ENCODE assay signal across 8 mouse cellular contexts in genomic region chr17:35864832-35865353, GRCm38 (mm10). TPM values are rescaled to one million over a fixed set of nuclear protein-coding genes. Genes with fewer than 3 reads are reported as not detected.
A peak's percentile ranks its signal among the peaks of the same experiment; 100 is the strongest.
DNase-seq lines count a peak whose midpoint lies in the region; ATAC-seq and TF ChIP-seq lines count a peak whose summit lies in the region.

No protein-coding gene starts in this region.

- WGBS in heart, embryonic 14.5 days: 24% methylated on average over 10 of the region's 10 CpGs
- WGBS in liver, embryonic 15.5 days (ENCODE audit: insufficient replicate concordance): 33% methylated on average over 10 of the region's 10 CpGs
- 59% methylated on average over 10 of the region's 10 CpGs for WGBS in thymus, adult 2 months

- peak overlapping the region; percentile 60 for H3K27ac ChIP-seq in ES-Bruce4 (ENCODE audit: insufficient read depth, low read length)
- peak overlapping the region; percentile 94 to 97 for H3K27ac ChIP-seq in heart, embryonic 14.5 days (replicated peaks in 1 of 2; ENCODE audit: control insufficient read depth in 1 of 2, insufficient read depth in 1 of 2, low read depth in 2 of 2, low read length in 2 of 2)
- H3K27ac ChIP-seq in liver, embryonic 15.5 days (replicated peaks): peak overlapping the region; percentile 75; the same call in 1 of the 2 replicates
- no peak overlapping the region for H3K27ac ChIP-seq in thymus, adult 2 months (ENCODE audit: control insufficient read depth, insufficient read depth, low read length)

- TF ChIP-seq EP300 in ES-Bruce4 (IDR thresholded peaks at IDR 0.05; ENCODE audit: insufficient read depth, low read depth, low read length): 0 out of 2 replicates have a peak, but pooled peaks have one; percentile 3

- H3K9me3 ChIP-seq in ES-Bruce4 (replicated peaks; ENCODE audit: control insufficient read depth, insufficient read depth, low read length, poor library complexity, severe bottlenecking): no peaks in the 10 kb centered on the region
- H3K9me3 ChIP-seq in heart, embryonic 14.5 days (ENCODE audit: control insufficient read depth, low read length): no peaks in the 10 kb centered on the region
- no peaks in the 10 kb centered on the region for H3K9me3 ChIP-seq in liver, embryonic 15.5 days (replicated peaks)

- peak overlapping the region; percentile 82 for H3K9ac ChIP-seq in ES-Bruce4 (ENCODE audit: low read depth, poor library complexity, severe bottlenecking)
- peak overlapping the region; percentile 88 for H3K9ac ChIP-seq in heart, embryonic 14.5 days (ENCODE audit: low read length)
- 0 out of 2 replicates have a peak overlapping the region, but pooled peaks have one; percentile 44 for H3K9ac ChIP-seq in liver, embryonic 15.5 days

- H3K27me3 ChIP-seq in C2C12 (ENCODE audit: control insufficient read depth, insufficient read depth, insufficient read length) (no peaks in the 10 kb centered on the region), ES-Bruce4 (ENCODE audit: control insufficient read depth, insufficient read depth, low read length, poor library complexity, severe bottlenecking) (no peaks in the 10 kb centered on the region)
- no peaks in the 10 kb centered on the region for H3K27me3 ChIP-seq in heart, embryonic 14.5 days (ENCODE audit: control insufficient read depth, insufficient read depth, low read length)
- H3K27me3 ChIP-seq in liver, embryonic 15.5 days: peaks cover 67% of the 10 kb centered on the region
- no peaks in the 10 kb centered on the region for H3K27me3 ChIP-seq in thymus, adult 2 months (ENCODE audit: control insufficient read depth, insufficient read depth, low read length)

- TF ChIP-seq POLR2A in ES-Bruce4 (IDR thresholded peaks at IDR 0.05; ENCODE audit: insufficient read depth, low read length): no peak
- no peak for TF ChIP-seq POLR2A in thymus, adult 2 months (IDR thresholded peaks at IDR 0.05; ENCODE audit: control insufficient read depth, extremely low read depth, insufficient read depth, low read length, poor library complexity)

- no peak for DNase-seq in thymus, adult 2 months
- no peak for DNase-seq in adrenal gland, adult (ENCODE audit: inconsistent age in 2 of 2, low spot score in 1 of 2)
- no peak for DNase-seq in spleen, postnatal 10 days (ENCODE audit: low spot score in 2 of 2)

- peaks cover 5% of the 10 kb centered on the region for H3K4me1 ChIP-seq in ES-Bruce4 (ENCODE audit: control insufficient read depth, insufficient read depth, low read length)
- peaks cover 17 to 38% of the 10 kb centered on the region in 2 experiments for H3K4me1 ChIP-seq in heart, embryonic 14.5 days (ENCODE audit: control insufficient read depth in 2 of 2, insufficient read depth in 2 of 2, low read length in 2 of 2)
- peaks cover 71% of the 10 kb centered on the region for H3K4me1 ChIP-seq in liver, embryonic 15.5 days (replicated peaks)
- H3K4me1 ChIP-seq in thymus, adult 2 months (replicated peaks; ENCODE audit: control insufficient read depth, insufficient read depth, low read length): peaks cover 32% of the 10 kb centered on the region

- ATAC-seq in heart, embryonic 14.5 days (ENCODE audit: insufficient number of reproducible peaks, insufficient read depth, low FRiP score, low read depth): no peak
- no peak for ATAC-seq in liver, embryonic 15.5 days (ENCODE audit: insufficient read depth)
- ATAC-seq in CD4-positive, CD25-positive, alpha-beta regulatory T cell, adult 4 months: no peak

- H3ac ChIP-seq in C2C12 (ENCODE audit: control insufficient read depth, insufficient read length, low read depth): peak overlapping the region; percentile 62

- peak overlapping the region; percentile 92 for H3K4me2 ChIP-seq in heart, embryonic 14.5 days (ENCODE audit: low read length)
- peak overlapping the region; percentile 78 for H3K4me2 ChIP-seq in liver, embryonic 15.5 days

- no peak for TF ChIP-seq CTCF in C2C12 (IDR thresholded peaks at IDR 0.05; ENCODE audit: control insufficient read depth, insufficient read depth, insufficient read length)
- TF ChIP-seq CTCF in ES-Bruce4 (IDR thresholded peaks at IDR 0.05; ENCODE audit: low read depth, low read length): no peak
- TF ChIP-seq CTCF in thymus, adult 2 months (IDR thresholded peaks at IDR 0.05; ENCODE audit: borderline replicate concordance, control insufficient read depth, extremely low read depth, insufficient read depth, low read length, poor library complexity): no peak

- H3K4me3 ChIP-seq in C2C12 (ENCODE audit: insufficient read depth, poor library complexity, severe bottlenecking): no peak overlapping the region
- no peak overlapping the region; the same call in 1 of the 2 replicates for H3K4me3 ChIP-seq in ES-Bruce4 (ENCODE audit: low read depth, low read length)
- peak overlapping the region; percentile 52 to 78 for H3K4me3 ChIP-seq in heart, embryonic 14.5 days (ENCODE audit: control insufficient read depth in 1 of 2, insufficient read depth in 1 of 2, low read depth in 1 of 2, low read length in 2 of 2)
- peak overlapping the region; percentile 58 for H3K4me3 ChIP-seq in liver, embryonic 15.5 days (replicated peaks)
- no peak overlapping the region for H3K4me3 ChIP-seq in thymus, adult 2 months (ENCODE audit: control insufficient read depth, insufficient read depth, low read length)

- H3K79me3 ChIP-seq in C2C12 (ENCODE audit: low read depth): peaks cover 37% of the 10 kb centered on the region

- peaks cover 62% of the 10 kb centered on the region for H3K79me2 ChIP-seq in C2C12 (ENCODE audit: control insufficient read depth, insufficient read depth)

- H3K36me3 ChIP-seq in C2C12 (ENCODE audit: control insufficient read depth, insufficient read depth) (peaks cover 22% of the 10 kb centered on the region), ES-Bruce4 (ENCODE audit: control insufficient read depth, insufficient read depth, low read length, poor library complexity, severe bottlenecking) (no peaks in the 10 kb centered on the region)
- H3K36me3 ChIP-seq in heart, embryonic 14.5 days (ENCODE audit: control insufficient read depth, insufficient read depth, low read length): peaks cover 7% of the 10 kb centered on the region; the same call in 1 of the 2 replicates
- 0 out of 2 replicates have a peak, but pooled peaks cover 4% of the 10 kb centered on the region for H3K36me3 ChIP-seq in liver, embryonic 15.5 days (replicated peaks)
- H3K36me3 ChIP-seq in thymus, adult 2 months (ENCODE audit: control insufficient read depth, insufficient read depth, low read length): no peaks in the 10 kb centered on the region

TF ChIP-seq in C2C12, 6 proteins besides CTCF, POLR2A, EP300 and RAD21:
- TF ChIP-seq MAX (IDR thresholded peaks at IDR 0.05): no peak
- TF ChIP-seq FOSL1 (IDR thresholded peaks at IDR 0.05; ENCODE audit: insufficient read depth, low read length, poor library complexity, severe bottlenecking): no peak
- TF ChIP-seq MYOD1 (IDR thresholded peaks at IDR 0.05; ENCODE audit: control insufficient read depth, insufficient read length, low read depth): no peak
- TF ChIP-seq USF1 (IDR thresholded peaks at IDR 0.05; ENCODE audit: low read depth): no peak
- no peak for TF ChIP-seq MYOG (IDR thresholded peaks at IDR 0.05; ENCODE audit: control insufficient read depth, extremely low read depth, insufficient read length)
- no peak for TF ChIP-seq CEBPB (IDR thresholded peaks at IDR 0.05; ENCODE audit: low read depth)
TF ChIP-seq in C2C12: peak in this region for 0.

RNA-seq across cellular contexts. Expression of gene Ppp1r18, which starts 0.5 kb away (rescaled TPM):
- polyA plus RNA-seq in C2C12 (2012; fragmentation: generic; extraction: Trizol) (84.2 TPM), ES-Bruce4 (2011; ENCODE audit: insufficient read depth, insufficient read length, low read depth, missing spikeins) (18.6 and 20.1 TPM in 2 replicates)
- 17.3 and 19.4 TPM in 2 replicates for polyA plus RNA-seq in heart, embryonic 14.5 days (2014; fragmentation: Nextera tagmentation; extraction: Ambion mirVana)
- polyA plus RNA-seq in liver, embryonic 15.5 days (2015; fragmentation: Nextera tagmentation; extraction: Ambion mirVana): 12.4 and 12.8 TPM in 2 replicates
- polyA plus RNA-seq in thymus, adult 2 months (2012; rRNA removed): 174 and 176 TPM in 2 replicates
- 100 to 1,000 TPM; 222 to 223 TPM for polyA plus RNA-seq in CD4-positive, CD25-positive, alpha-beta regulatory T cell, adult 4 months (2017; shearing (Covaris generic))

RNA-seq across cellular contexts. Expression of gene Nrm, which starts 3.8 kb away (rescaled TPM):
- polyA plus RNA-seq in C2C12 (2012; fragmentation: generic; extraction: Trizol) (25.5 TPM), ES-Bruce4 (2011; ENCODE audit: insufficient read depth, insufficient read length, low read depth, missing spikeins) (32.9 and 35.3 TPM in 2 replicates)
- polyA plus RNA-seq in heart, embryonic 14.5 days (2014; fragmentation: Nextera tagmentation; extraction: Ambion mirVana): 44.0 and 44.9 TPM in 2 replicates
- 22.0 and 22.5 TPM in 2 replicates for polyA plus RNA-seq in liver, embryonic 15.5 days (2015; fragmentation: Nextera tagmentation; extraction: Ambion mirVana)
- 82.8 and 111 TPM in 2 replicates for polyA plus RNA-seq in thymus, adult 2 months (2012; rRNA removed)
- polyA plus RNA-seq in CD4-positive, CD25-positive, alpha-beta regulatory T cell, adult 4 months (2017; shearing (Covaris generic)): 10 to 100 TPM; 35.5 to 43.5 TPM

RNA-seq across cellular contexts. Expression of gene Dhx16, which starts 14.7 kb away (rescaled TPM):
- polyA plus RNA-seq in C2C12 (2012; fragmentation: generic; extraction: Trizol) (42.4 TPM), ES-Bruce4 (2011; ENCODE audit: insufficient read depth, insufficient read length, low read depth, missing spikeins) (533 and 573 TPM in 2 replicates)
- 18.6 and 22.0 TPM in 2 replicates for polyA plus RNA-seq in heart, embryonic 14.5 days (2014; fragmentation: Nextera tagmentation; extraction: Ambion mirVana)
- polyA plus RNA-seq in liver, embryonic 15.5 days (2015; fragmentation: Nextera tagmentation; extraction: Ambion mirVana): 31.1 and 37.0 TPM in 2 replicates
- polyA plus RNA-seq in thymus, adult 2 months (2012; rRNA removed): 174 and 182 TPM in 2 replicates
- polyA plus RNA-seq in CD4-positive, CD25-positive, alpha-beta regulatory T cell, adult 4 months (2017; shearing (Covaris generic)): 10 to 100 TPM; 13.4 to 39.3 TPM

RNA-seq across cellular contexts. Expression of gene Mdc1, which starts 23.6 kb away (rescaled TPM):
- polyA plus RNA-seq in C2C12 (2012; fragmentation: generic; extraction: Trizol): 16.6 TPM
- 131 and 147 TPM in 2 replicates for polyA plus RNA-seq in ES-Bruce4 (2011; ENCODE audit: insufficient read depth, insufficient read length, low read depth, missing spikeins)
- polyA plus RNA-seq in heart, embryonic 14.5 days (2014; fragmentation: Nextera tagmentation; extraction: Ambion mirVana): 15.3 and 16.1 TPM in 2 replicates
- polyA plus RNA-seq in liver, embryonic 15.5 days (2015; fragmentation: Nextera tagmentation; extraction: Ambion mirVana): 8.5 and 9.1 TPM in 2 replicates
- polyA plus RNA-seq in thymus, adult 2 months (2012; rRNA removed): 17.4 and 22.4 TPM in 2 replicates
- 10 to 100 TPM; 10.9 to 13.2 TPM for polyA plus RNA-seq in CD4-positive, CD25-positive, alpha-beta regulatory T cell, adult 4 months (2017; shearing (Covaris generic))

RNA-seq across cellular contexts. Expression of gene Tubb5, which starts 26.8 kb away (rescaled TPM):
- polyA plus RNA-seq in C2C12 (2012; fragmentation: generic; extraction: Trizol): 1,881 TPM
- polyA plus RNA-seq in ES-Bruce4 (2011; ENCODE audit: insufficient read depth, insufficient read length, low read depth, missing spikeins): 1,430 and 1,461 TPM in 2 replicates
- 673 and 698 TPM in 2 replicates for polyA plus RNA-seq in heart, embryonic 14.5 days (2014; fragmentation: Nextera tagmentation; extraction: Ambion mirVana)
- polyA plus RNA-seq in liver, embryonic 15.5 days (2015; fragmentation: Nextera tagmentation; extraction: Ambion mirVana): 379 and 391 TPM in 2 replicates
- 1,522 and 2,049 TPM in 2 replicates for polyA plus RNA-seq in thymus, adult 2 months (2012; rRNA removed)
- 100 to 1,000 TPM; 564 to 602 TPM for polyA plus RNA-seq in CD4-positive, CD25-positive, alpha-beta regulatory T cell, adult 4 months (2017; shearing (Covaris generic))

Comparison
In these comparisons a context has a peak if more than half of its experiments do, and no peak if none do; other contexts are left out.
1. H3K4me3 ChIP-seq: peak in heart, embryonic 14.5 days (2 of 2) and liver, embryonic 15.5 days (single experiment); none in C2C12 (single experiment), ES-Bruce4 (single experiment) and thymus, adult 2 months (single experiment).
2. Peak in every context shown above with its lines, with median percentiles within 50 percentile points of each other: H3K9ac ChIP-seq.